Mouse (Mus musculus) olfactory bulb, adult 2 months (tissue): ENCODE measurements around the gene Trappc12.
A peak's percentile ranks its signal among the peaks of the same experiment; 100 is the strongest.

ENCODE experiments used
- CTCF ChIP-seq: fragments of 200-500 bp; IDR thresholded peaks from 2 replicates; pipeline ENCODE4 v1.5.1; 2012; ENCODE audit warnings: low read depth, mild to moderate bottlenecking, low read length, moderate library complexity; ENCODE audit not compliant: insufficient read depth
- POLR2A ChIP-seq: fragments of 200-500 bp; IDR thresholded peaks from 2 replicates; pipeline ENCODE4 v1.6.1; 2012; ENCODE audit warnings: mild to moderate bottlenecking, low read depth, low read length, moderate library complexity; ENCODE audit not compliant: insufficient read depth

DNA sequence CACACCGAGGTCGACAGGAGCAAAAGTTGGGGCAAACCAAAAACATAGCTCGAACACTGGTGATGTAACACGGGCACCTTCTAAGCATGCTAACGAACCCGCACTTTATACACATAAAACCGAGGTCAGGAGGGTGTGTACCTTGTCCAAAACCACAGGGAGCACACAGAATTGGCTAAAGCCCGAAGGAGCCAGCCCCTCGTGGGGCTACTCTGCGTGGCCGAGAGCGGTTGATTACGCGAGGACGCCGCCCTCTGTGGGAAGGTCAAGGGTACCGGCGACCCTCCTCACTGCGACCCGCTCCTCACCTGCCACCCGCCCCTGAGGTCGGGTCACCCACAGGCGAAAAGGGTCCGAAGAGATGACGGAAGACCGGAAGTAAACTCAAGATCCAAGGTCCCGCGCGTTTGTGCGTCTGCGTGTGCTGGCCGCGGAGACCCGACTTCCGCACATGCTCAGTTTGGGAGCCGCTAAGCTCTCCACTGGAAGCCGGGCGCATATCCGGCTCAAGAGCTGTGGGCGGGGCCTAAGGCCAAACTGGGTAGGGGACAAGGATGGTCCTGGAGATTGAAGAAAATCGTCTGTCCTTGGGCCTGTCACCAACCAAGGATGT lies at the start of gene Trappc12:
- TF ChIP-seq CTCF: no peak
- TF ChIP-seq POLR2A: 0 out of 2 replicates have a peak, but pooled peaks have one; percentile 35
